Mouse (Mus musculus) ES-CJ7 (cell line): ENCODE results near the gene Gm49510.
"Not testable (repeated sequence)": the region's sequence is repeated elsewhere in the genome, so short reads cannot be mapped to it uniquely, and the experiment has no call there.

ENCODE experiments used
- DNase-seq: peaks from one replicate; pipeline ENCODE4 v3.0.0; 2011; ENCODE audit warnings: low read depth, low spot score

Gene Gm49510

GRCm38 (mm10) chr15:78877810-78878390 lies 21.6 kb upstream of the Gm49510 start:
- DNase-seq: no peak

DNA sequence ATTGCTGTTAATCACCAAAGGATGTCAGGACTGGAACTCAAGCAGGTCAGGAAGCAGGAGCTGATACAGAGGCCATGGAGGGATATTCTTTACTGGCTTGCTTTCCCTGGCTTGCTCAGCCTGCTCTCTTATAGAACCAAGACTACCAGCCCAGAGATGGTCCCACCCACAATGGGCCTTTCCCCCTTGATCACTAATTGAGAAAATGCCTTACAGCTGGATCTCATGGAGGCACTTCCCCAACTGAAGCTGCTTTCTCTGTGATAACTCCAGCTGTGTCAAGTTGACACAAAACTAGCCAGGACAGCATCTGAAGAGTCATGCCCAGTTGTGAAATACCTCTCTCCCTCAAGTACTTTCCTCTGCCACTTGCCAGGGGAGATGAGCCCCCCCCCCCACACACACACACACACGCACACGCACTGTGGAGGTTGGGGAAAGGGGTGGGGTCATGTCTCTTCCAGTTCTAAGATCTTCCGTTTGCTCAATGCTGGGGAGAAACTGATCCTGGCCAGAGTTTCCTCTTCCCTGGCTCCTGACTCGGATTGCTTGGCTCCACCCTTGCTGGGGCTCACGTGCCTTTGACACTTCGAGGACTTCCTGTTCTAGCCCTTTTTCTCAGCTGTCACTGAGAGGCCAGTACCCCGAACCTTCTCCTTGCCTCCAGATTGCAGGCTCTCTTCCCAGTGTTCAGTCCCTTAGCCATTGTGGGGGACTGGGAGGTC lies 20.5 kb upstream of the Gm49510 start:
- not testable (repeated sequence) for DNase-seq

DNA sequence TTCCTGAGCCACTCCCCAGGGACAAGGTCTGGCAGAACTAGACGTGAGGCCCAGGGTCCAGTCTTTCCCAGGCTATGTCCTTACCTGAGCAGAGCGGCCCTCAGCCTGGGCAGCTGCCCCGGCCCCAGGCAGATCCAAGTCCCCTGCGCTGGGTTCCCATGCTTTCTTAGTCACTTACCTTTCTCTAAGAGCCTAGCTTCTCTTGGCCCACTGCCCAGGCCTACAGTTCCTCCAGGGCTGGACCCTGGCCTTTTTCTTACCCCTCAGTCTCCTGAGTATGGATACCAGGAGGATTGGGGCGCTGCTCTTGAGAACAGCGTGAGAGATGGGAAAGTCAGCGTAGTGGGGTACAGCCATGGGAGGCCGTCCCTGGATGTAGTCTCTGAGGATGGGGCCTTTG lies 19.0 kb upstream of the Gm49510 start:
- no peak for DNase-seq

GRCm38 (mm10) chr15:78881828-78882227 lies 17.6 kb upstream of the Gm49510 start:
- DNase-seq: no peak

DNA sequence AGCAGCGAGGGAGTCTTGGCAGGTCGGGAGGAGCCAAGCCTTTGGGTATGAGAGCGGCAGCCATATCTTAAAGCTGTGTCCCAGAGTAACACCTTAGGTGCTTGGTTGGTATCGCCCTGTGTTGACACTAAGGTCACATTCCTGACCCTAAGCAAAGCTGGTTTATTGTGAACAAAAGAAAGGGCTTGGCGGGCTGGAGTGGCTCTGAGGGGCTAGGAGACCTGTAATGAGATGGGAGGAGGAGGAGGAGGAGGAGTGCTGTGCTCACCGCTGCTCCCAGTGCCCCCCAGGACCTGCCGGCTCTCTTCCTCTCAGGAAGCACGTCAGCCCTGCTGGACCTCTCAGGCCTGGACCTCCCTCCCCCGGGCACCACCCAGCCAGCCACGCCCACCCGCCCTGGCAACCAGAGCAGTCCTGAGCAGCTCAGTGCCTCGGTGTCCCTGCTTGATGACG lies 10.0 kb upstream of the Gm49510 start:
- peak; percentile 59 for DNase-seq

DNA sequence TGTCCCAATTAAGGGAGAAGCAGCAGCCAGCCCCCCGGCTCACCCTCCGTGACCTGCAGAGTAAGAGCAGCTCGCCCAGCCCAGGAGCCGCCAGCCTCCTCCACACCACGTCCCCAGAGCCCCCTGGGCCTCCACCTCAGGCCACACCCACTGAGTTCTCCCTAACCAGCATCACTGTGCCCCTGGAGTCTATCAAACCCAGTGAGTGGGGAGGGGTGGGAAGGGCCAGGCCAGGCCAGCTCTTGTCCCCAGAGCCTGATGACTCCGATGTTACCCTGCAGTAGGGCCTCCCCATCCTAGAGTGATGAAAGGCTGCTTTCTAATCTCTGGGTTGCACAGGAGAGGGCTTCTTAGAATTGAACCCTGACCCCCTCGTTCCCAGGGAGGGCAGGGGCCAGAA lies 7.0 kb upstream of the Gm49510 start:
- no peak for DNase-seq

- no peak for DNase-seq
Observed at GRCm38 (mm10) chr15:78894726-78895125, 4.7 kb upstream of the Gm49510 start.

GRCm38 (mm10) chr15:78895741-78896140 lies 3.7 kb upstream of the Gm49510 start:
- no peak for DNase-seq

GRCm38 (mm10) chr15:78896149-78896548 lies 3.3 kb upstream of the Gm49510 start:
- DNase-seq: peak; percentile 86

GRCm38 (mm10) chr15:78897488-78897887 lies 2.0 kb upstream of the Gm49510 start:
- DNase-seq: peak; percentile 90

- DNase-seq: peak; percentile 70
Observed at GRCm38 (mm10) chr15:78898507-78899001, 913 bp upstream of the Gm49510 start.

DNA sequence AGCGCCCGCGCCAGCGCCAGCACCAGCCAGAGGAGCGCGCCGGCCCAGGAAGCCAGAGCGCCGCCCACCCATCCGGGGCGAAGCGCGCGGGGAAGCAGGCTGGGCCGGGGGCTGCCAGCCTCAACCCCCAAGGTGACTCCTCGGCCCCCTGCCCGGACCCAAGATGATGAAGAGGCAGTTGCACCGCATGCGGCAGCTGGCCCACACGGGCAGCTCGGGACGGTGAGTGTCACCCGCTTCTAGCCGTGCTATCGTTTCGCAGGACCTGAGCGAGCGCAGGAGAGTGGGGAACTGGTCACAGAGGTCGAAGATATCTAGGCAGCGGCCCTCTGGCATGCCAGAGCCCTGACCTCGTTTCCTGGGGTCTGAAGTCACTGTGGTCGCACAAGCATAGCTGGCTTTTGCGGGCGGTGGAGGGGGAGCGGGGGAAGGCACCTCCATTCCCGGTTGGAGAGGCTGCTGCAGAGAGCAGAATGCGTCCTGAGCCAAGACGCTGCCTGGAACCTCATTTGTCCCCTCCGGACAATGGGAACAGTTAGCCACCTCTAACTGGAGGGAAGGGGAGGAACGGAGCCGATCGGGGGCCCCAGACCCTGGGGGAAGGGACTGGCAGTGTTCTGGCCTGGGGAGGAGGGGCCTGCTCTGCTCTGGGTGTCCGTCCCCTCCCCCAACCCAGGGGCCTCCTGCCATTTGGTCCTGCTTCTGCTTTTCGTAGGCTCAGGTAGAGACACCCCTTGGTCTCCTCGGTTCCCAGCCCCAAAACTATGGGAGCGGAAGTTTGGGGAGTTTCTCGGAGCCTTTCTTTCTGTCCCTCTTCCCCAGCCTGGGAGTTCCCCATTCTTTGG lies 495 bp downstream of the Gm49510 start, which contains the start of gene Sh3bp1:
Gene Sh3bp1, plus strand, starts transcription at position 29 of the 845 bp plus-strand sequence.
- peak; percentile 57 for DNase-seq

- no peak for DNase-seq
Observed at GRCm38 (mm10) chr15:78900585-78901421, 1.3 kb downstream of the Gm49510 start.

DNA sequence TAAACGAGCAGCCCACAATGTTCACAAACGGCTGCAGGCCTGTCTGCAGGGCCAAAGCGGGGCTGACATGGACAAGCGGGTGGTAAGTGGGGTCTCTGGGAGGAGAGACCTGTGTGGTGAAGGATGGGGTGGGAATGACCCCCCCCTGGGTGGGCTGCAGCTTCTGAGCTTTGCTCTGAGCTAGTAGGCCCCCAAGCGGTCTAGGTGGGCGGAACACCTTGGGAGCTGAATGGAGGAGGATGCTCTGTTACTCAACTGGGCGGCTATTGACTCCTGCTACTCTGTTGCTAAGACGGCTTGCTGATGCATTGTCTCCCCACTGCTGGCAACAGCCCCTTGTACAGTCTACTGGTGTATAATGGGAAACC lies 1.9 kb downstream of the Gm49510 start:
- DNase-seq: no peak

DNA sequence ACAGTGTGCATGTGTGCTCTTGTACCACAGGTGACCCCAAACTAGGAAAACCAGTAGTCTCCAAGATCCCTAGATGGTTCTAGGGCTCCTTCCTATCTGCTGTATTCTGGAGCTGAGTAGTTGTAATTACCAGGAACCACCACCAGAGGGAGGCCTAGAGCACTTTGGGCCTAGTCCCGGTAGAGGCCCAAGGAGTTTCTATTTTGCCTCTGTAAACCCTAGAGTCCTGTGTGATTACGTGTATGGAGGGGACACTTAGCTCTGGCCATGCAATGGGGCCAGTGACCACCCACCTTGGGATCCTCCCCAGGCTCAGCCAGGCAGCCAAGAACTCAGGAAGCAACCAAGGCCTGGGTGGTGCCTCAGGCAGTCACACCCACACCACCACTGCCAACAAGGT lies 3.8 kb downstream of the Gm49510 start:
- DNase-seq: peak; percentile 80

DNA sequence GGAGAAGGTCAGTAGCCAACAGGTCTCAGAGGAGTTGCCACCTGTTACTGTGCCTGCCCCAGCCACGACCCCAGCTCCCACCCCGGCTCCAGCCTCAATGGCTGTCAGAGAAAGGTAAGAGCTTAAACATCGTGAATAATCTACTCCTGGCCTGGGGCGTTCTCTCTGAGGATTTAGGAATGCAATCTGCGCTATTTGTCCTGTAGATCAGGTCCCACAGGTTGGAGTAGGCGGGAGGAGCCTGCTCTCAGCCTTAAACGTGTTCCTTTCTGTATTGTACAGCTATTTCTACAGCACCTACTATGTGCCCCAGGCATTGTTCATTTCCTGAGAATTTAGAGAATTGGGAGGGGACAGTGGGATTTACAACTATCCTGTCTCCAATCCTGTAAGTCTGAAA lies 8.9 kb downstream of the Gm49510 start:
- DNase-seq: no peak

DNA sequence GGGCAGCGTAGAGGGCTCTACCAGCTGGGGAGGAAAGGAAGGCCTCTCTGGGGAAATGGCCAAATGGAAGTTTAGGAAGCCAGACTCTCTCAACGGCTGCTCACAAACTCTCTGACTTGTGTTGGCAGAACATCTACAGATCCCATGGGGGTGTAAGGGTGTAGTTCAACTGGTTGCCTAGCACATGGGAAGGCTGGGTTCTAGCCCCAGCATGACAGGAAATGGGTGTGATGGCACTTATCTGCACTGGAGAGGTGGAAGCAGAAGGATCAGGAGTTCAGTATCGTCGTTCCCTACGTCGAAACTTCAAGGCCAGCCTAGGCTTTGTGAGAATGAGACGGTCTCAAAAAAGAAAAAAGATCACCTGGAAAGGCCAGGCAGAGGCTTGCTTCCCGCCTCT lies 9.5 kb downstream of the Gm49510 start:
- no peak for DNase-seq

GRCm38 (mm10) chr15:78912040-78912439 lies 12.6 kb downstream of the Gm49510 start:
- peak; percentile 66 for DNase-seq

- peak; percentile 98 for DNase-seq
Observed at GRCm38 (mm10) chr15:78913632-78914090, 14.2 kb downstream of the Gm49510 start, which contains the start of gene Pdxp. Gene Pdxp, plus strand, starts transcription at chr15:78913919.

GRCm38 (mm10) chr15:78914091-78914822 lies 14.8 kb downstream of the Gm49510 start:
- DNase-seq: peak; percentile 66
